Mouse (Mus musculus): ENCODE data around the gene Nhlh1.

The Nhlh1 gene

DNA sequence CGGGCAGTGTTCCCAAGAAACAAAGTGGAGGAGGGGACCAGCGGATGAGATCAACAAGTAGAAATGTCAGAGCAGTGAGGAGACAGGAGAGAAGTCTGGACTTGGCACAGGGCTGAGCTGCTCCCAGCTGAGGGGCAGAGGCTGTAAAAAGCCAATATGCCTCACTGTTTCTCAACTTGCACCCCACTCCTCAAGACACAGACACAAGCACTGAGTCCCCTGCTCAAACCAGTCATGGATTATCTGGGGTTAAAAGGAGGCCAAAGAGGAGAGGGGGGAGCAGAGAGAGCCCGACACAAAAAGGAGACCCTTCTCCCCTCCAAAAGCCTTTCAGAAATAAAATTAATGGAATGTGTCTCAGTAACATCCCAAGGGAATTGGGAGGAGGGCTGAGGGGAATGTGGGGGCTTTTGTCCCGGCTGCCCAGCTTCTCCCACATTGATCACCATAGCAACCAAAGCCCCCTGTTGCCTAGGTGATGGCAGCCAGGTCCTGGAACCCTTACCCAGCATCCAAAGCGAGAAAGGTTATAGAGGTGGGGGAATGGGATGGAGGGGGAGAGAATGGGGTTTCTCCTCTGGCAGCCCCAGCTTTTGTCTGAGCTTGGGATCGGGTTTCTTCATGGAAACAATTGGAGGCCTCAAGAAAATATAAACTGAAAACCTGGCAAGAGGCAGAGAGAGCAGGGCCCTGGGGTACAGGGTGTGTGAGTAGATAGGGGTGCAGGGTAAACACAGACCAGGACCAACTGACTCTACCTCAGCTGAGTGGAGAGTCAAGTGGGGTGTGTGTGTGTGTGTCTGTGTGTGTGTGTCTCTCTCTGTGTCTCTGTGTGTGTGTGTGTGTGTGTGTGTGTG lies 40.5 kb downstream of the Nhlh1 start:
- no peak for DNase-seq (ENCODE audit: low spot score)

DNA sequence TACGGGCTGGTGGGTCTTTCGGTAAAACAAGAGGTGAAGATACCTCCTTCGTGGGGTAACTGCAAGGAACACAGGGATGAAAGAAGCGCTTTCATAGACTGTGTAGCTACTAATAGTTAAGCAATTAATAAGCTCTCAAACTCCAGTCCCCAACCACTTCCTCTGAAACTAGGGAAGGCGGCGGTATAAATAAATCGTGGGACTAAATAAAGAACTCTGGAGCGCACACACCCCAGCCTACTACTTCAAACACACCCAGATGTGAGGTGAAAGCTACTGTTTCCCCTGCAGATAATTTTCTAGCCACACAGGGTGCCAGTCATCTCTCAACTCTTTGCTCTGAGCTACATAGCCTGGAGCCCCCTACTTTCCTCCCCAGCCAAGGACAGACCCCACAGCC lies 41.3 kb downstream of the Nhlh1 start:
- DNase-seq (ENCODE audit: low spot score) = no peak

GRCm38 (mm10) chr1:172015312-172015939 lies 41.9 kb downstream of the Nhlh1 start:
- no peak for DNase-seq (ENCODE audit: low spot score)

DNA sequence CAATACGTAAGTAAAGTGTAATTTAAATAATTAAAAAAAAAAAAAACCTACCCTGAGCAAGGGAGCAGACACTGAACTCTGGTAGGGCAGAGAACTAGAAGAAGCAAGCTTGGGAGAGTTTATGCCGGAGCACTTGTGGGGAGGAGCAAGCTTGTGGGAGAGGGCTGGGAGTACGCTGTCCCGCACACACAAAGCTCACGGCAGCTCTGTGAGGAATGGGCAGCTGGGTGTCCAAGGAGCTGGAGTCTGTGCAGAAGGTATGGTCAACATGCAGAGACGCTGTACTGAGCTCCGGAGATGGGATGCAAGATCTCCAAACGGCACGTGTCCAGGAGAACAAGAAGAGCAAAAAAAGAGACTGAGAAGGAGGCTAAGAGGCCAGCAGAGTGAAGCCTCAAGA lies 42.6 kb downstream of the Nhlh1 start:
- DNase-seq (ENCODE audit: low spot score) = no peak

DNA sequence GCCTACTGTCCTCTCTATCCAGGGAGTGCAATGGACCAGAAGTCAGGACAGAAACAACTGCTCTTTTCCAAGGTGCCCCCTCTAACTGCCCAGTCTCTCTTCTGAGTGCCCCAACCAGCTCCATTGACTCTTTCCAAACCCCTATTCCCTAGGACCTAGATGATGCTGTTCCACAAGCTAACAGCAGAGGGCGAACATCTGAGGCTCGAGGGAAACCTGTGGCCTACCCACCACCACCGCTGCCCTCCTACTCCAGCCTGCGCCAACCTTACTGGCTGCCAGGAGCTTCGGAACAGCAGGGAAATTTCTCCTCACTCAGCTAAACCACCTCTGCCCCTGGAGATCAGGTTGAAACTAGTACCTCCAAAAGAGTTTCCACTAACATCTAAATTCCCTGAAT lies 45.3 kb downstream of the Nhlh1 start:
- peak; percentile 71 for DNase-seq (ENCODE audit: low spot score)

GRCm38 (mm10) chr1:172010042-172010824 lies 47.1 kb downstream of the Nhlh1 start:
- DNase-seq (ENCODE audit: low spot score) = no peak

DNA sequence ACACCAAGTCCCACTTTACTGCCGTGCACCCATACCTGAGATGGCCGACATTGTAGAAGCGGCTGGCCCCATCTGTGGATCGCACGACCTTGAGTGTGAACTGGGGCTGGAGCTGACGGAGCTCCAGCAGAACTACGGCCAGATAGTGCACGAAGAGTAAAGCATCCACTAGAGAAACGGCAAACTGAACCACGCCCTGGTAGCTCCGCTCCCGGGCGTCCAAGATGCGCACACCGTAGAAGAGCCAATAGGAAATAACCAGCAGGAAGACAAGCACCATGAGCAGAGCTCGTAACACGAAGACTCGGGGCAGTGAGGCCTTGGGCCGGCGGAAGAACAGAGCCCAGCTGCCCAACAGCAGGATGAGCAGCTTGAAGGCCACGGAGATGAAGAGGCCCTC lies 48.0 kb downstream of the Nhlh1 start:
- DNase-seq (ENCODE audit: low spot score) = no peak

DNA sequence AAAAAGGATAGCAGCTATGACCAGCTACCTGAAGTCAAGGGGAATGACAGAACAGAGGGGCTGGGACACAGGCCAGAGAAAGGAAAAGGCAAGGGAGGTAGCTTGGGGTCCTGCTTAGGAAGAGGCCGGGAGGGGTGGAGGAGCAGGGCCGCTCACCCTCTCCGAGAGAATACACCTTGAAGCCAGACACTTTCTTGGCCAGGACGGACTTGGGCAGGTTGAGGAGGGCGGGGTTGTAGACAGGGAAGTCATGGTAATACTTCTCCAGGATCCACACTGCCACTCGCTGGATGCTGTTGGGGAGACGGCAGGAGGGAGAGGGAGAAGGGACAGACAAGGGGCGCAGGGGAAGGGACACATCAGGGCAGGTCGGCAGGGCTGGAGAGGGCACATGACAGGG lies 49.0 kb downstream of the Nhlh1 start:
- DNase-seq (ENCODE audit: low spot score) = no peak

DNA sequence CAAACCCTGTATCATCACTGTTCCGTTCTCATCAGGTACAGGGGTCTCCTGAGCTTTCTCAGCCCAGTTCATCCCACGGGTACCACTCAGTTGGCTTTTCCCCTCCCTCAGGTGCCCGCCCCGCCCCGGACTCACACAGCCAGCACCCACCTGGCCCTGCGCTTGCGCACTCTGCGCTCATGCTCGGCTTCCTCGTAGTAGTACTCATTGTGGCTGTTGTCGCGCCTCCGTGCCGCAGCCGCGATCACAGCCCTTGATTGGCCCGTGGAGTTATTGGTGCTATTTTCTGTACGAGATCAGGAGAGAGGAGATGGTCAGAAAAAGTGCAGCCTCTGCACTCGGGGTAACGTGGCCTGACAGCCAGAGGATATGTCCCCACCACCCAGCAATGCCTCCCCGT lies 49.6 kb downstream of the Nhlh1 start:
- DNase-seq (ENCODE audit: low spot score) = no peak
